Comparison of ENCODE assay signal across 9 mouse cellular contexts in the genomic region with DNA sequence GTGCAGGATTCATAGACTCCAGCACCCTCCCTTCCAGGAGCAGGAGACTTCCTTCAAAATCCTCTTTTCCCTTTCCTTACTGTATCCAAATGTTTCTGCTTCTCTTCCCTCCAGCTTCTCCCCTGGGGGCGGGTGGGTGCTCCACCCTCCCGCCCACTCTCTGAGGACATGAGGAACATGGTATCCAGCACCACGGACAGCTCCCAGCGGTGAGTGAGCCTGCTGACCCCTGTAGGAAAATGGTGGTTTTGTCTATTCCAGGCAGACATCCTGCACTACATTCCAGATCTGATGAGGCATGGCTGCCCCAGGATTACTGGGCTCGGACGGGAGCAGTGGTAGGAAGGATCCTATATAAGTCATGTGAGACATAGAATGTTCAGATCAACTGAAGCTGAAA. TPM values are rescaled to one million over a fixed set of nuclear protein-coding genes. Genes with fewer than 3 reads are reported as not detected.
DNase-seq lines count a peak whose midpoint lies in the region; ATAC-seq and TF ChIP-seq lines count a peak whose summit lies in the region.
"Had no signal": no experiment of that assay in that cellular context is flagged by ENCODE, and none has a peak within 500 bp of the region (broad histone marks: within the 10 kb centered on the region; RNA-seq: fewer than 3 reads in every experiment).

No protein-coding gene starts in this region.

- H3ac ChIP-seq in myocyte (ENCODE audit: control insufficient read depth, insufficient read length) = no peak overlapping the region

- no peaks in the 10 kb centered on the region for H3K9me3 ChIP-seq in hindbrain, embryonic 10.5 days
- no peaks in the 10 kb centered on the region for H3K9me3 ChIP-seq in limb, embryonic 14.5 days (ENCODE audit: control insufficient read depth, low read length)

- H3K79me2 ChIP-seq in myocyte (ENCODE audit: control insufficient read depth, insufficient read depth) = no peaks in the 10 kb centered on the region

- no peaks in the 10 kb centered on the region for H3K36me3 ChIP-seq in thymus, adult 2 months (ENCODE audit: control insufficient read depth, insufficient read depth, low read length)
- peaks cover 19% of the 10 kb centered on the region; the same call in 1 of the 2 replicates for H3K36me3 ChIP-seq in hindbrain, embryonic 10.5 days
- no peaks in the 10 kb centered on the region for H3K36me3 ChIP-seq in limb, embryonic 14.5 days (ENCODE audit: control insufficient read depth, insufficient read depth, low read length)
- H3K36me3 ChIP-seq in myocyte (ENCODE audit: control insufficient read depth, insufficient read depth) = no peaks in the 10 kb centered on the region

- TF ChIP-seq CTCF in thymus, adult 2 months (IDR thresholded peaks at IDR 0.05; ENCODE audit: borderline replicate concordance, control insufficient read depth, extremely low read depth, insufficient read depth, low read length, poor library complexity) = no peak

- peaks cover 7% of the 10 kb centered on the region for H3K27me3 ChIP-seq in thymus, adult 2 months (ENCODE audit: control insufficient read depth, insufficient read depth, low read length)
- H3K27me3 ChIP-seq in hindbrain, embryonic 10.5 days (ENCODE audit: insufficient read depth, poor library complexity, severe bottlenecking) = peaks cover 100% of the 10 kb centered on the region
- peaks cover 51% of the 10 kb centered on the region for H3K27me3 ChIP-seq in limb, embryonic 14.5 days (ENCODE audit: control insufficient read depth, insufficient read depth, low read length)
- peaks cover 25% of the 10 kb centered on the region for H3K27me3 ChIP-seq in myocyte (ENCODE audit: control insufficient read depth, insufficient read depth, insufficient read length)

- no peak overlapping the region for H3K4me3 ChIP-seq in thymus, adult 2 months (ENCODE audit: control insufficient read depth, insufficient read depth, low read length)
- H3K4me3 ChIP-seq in hindbrain, embryonic 10.5 days = no peak overlapping the region
- no peak overlapping the region for H3K4me3 ChIP-seq in limb, embryonic 14.5 days (replicated peaks; ENCODE audit: low read length)
- no peak overlapping the region for H3K4me3 ChIP-seq in myocyte
- H3K4me3 ChIP-seq: megakaryocyte, embryonic 14.5 days had no signal

- DNase-seq in thymus, adult 2 months = peak; percentile 57
- no peak for DNase-seq in thymus, adult 18-20 months
- DNase-seq in embryo, embryonic 11.5 days (ENCODE audit: low read depth, low spot score) = peak; percentile 72
- peak; percentile 79 for DNase-seq in hindbrain, embryonic 10.5 days (ENCODE audit: low spot score)
- peak; percentile 78 for DNase-seq in limb, embryonic 14.5 days (ENCODE audit: low spot score)
- DNase-seq in urinary bladder, postnatal 14 days (ENCODE audit: low spot score) = peak; percentile 81
- DNase-seq in cerebellum, adult 9-10 months = no peak

- H3K9ac ChIP-seq in limb, embryonic 14.5 days (ENCODE audit: low read depth, low read length, severe bottlenecking) = no peak overlapping the region

- ATAC-seq in limb, embryonic 14.5 days (ENCODE audit: low FRiP score, low read depth) = peak; percentile 34; the same call in 1 of the 2 replicates

- H3K4me2 ChIP-seq in limb, embryonic 14.5 days (replicated peaks; ENCODE audit: low read depth, low read length, severe bottlenecking) = no peak overlapping the region
- no peak overlapping the region for H3K4me2 ChIP-seq in myocyte (ENCODE audit: low read depth)

- no peak for TF ChIP-seq POLR2A in thymus, adult 2 months (IDR thresholded peaks at IDR 0.05; ENCODE audit: control insufficient read depth, extremely low read depth, insufficient read depth, low read length, poor library complexity)
- no peak for TF ChIP-seq POLR2A in limb, embryonic 14.5 days (IDR thresholded peaks at IDR 0.05; ENCODE audit: borderline replicate concordance, extremely low read depth, insufficient read depth, insufficient read length)
- no peak for TF ChIP-seq POLR2A in myocyte (IDR thresholded peaks at IDR 0.05; ENCODE audit: insufficient read length, low read depth)

- H3K4me1 ChIP-seq in thymus, adult 2 months (replicated peaks; ENCODE audit: control insufficient read depth, insufficient read depth, low read length) = no peaks in the 10 kb centered on the region
- peaks cover 39% of the 10 kb centered on the region for H3K4me1 ChIP-seq in hindbrain, embryonic 10.5 days (replicated peaks)
- no peaks in the 10 kb centered on the region for H3K4me1 ChIP-seq in limb, embryonic 14.5 days (ENCODE audit: control insufficient read depth, insufficient read depth, low read length)

- H3K27ac ChIP-seq in thymus, adult 2 months (ENCODE audit: control insufficient read depth, insufficient read depth, low read length) = no peak overlapping the region
- H3K27ac ChIP-seq in hindbrain, embryonic 10.5 days = peak overlapping the region; percentile 64; the same call in 1 of the 2 replicates
- H3K27ac ChIP-seq in limb, embryonic 14.5 days (replicated peaks; ENCODE audit: low read depth, low read length) = no peak overlapping the region

- WGBS in thymus, adult 2 months = 5% methylated on average over 6 of the region's 6 CpGs
- 5% methylated on average over 6 of the region's 6 CpGs for WGBS in hindbrain, embryonic 10.5 days
- WGBS in limb, embryonic 14.5 days = 0% methylated on average over 6 of the region's 6 CpGs

TF ChIP-seq in myocyte, 11 proteins besides CTCF, POLR2A, EP300 and RAD21:
- TF ChIP-seq CEBPB (IDR thresholded peaks at IDR 0.05; ENCODE audit: insufficient read depth, poor library complexity, severe bottlenecking) (no peak), E2F4 (IDR thresholded peaks at IDR 0.05; ENCODE audit: insufficient read depth) (no peak), SRF (IDR thresholded peaks at IDR 0.05; ENCODE audit: control insufficient read depth, insufficient read length, low read depth) (no peak), TCF12 (IDR thresholded peaks at IDR 0.05; ENCODE audit: insufficient read depth, poor library complexity, severe bottlenecking) (no peak), MAX (IDR thresholded peaks at IDR 0.05; ENCODE audit: low read depth) (peak; percentile 27), REST (IDR thresholded peaks at IDR 0.05; ENCODE audit: insufficient read depth, insufficient read length) (peak; percentile 98)

RNA-seq across cellular contexts. Expression of a gene that starts 33.7 kb away (rescaled TPM):
- polyA plus RNA-seq in thymus, adult 2 months (2012; rRNA removed) = 2.5 and 2.7 TPM in 2 replicates
- polyA plus RNA-seq in hindbrain, embryonic 10.5 days (2016; fragmentation: Nextera tagmentation; extraction: Ambion mirVana) = not detected in 2 replicates
- 10.5 and 11.0 TPM in 2 replicates for polyA plus RNA-seq in limb, embryonic 14.5 days (2012; rRNA removed)
- polyA plus RNA-seq in limb, embryonic 14.5 days (2014; fragmentation: Nextera tagmentation; extraction: Ambion mirVana) = 17.0 and 17.2 TPM in 2 replicates
- not detected for polyA plus RNA-seq in myocyte (2012; fragmentation: generic; extraction: Trizol)

Comparison
In these comparisons a context has a peak if more than half of its experiments do, and no peak if none do; other contexts are left out.
1. DNase-seq: peak in thymus, adult 2 months (single experiment), embryo, embryonic 11.5 days (single experiment), hindbrain, embryonic 10.5 days (single experiment), limb, embryonic 14.5 days (single experiment) and urinary bladder, postnatal 14 days (single experiment); none in thymus, adult 18-20 months (0 of 2) and cerebellum, adult 9-10 months (single experiment).